Mouse (Mus musculus): ENCODE measurements around the gene Gm5741.
A peak's percentile ranks its signal among the peaks of the same experiment; 100 is the strongest.

The Gm5741 gene

DNA sequence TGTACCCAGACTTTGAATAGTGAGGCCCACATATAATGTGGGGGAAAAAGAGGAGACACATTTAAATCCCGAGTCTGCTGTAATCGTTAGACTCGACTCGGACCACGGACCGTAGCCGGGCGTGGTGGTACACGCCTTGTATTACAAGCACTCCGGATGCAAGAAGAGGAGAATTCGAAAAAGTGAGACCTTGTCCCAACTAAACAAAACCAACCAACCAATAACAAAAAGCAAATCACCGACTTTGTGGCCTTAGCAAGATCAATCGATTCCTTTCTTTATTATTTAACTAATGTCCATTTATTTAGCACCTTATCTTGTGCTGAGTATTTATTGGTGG lies 40.3 kb downstream of the Gm5741 start:
- peak; percentile 34 for DNase-seq

DNA sequence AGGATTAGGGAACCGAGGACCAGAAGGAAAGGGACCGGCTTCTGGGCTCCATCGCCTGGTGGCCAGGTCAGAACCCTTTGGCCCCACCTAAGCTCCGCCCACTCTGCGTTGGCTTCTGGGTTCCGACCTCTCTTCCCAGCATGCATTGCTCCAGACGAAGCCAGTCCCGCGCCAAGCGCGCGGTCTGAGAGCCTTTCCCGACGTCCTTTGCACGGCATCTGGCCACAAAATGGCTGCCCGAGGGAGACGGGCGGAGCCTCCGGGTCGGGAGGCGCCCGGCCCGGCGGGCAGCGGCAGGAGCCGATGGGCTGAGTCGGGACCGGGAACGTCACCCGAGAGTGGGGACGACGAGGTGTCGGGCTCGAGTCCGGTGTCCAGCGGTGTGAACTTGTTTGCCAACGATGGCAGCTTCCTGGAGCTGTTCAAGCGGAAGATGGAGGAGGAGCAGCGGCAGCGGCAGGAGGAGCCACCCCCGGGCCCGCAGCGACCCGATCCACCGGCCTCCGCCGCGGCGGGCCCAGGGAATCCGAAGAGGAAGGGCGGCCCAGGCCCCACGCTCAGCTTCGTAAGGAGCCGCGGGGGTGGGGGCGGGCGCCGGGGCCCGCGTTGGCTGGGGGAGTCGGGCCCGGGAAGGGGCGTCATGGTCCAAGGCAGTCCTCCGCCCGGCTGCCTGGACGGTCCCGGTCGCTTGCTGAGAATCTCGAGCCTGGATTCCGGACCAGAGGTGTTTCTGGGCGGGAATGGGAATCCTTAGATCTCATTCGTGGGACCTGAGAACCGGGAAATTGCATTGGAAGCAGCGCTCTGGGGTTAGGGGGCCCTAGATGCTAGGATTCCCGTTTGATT lies 40.9 kb downstream of the Gm5741 start, which contains the start of gene Trir:
Trir (plus strand) TSS at position 154 of the 846 bp plus-strand sequence.
- peak; percentile 98 for DNase-seq

DNA sequence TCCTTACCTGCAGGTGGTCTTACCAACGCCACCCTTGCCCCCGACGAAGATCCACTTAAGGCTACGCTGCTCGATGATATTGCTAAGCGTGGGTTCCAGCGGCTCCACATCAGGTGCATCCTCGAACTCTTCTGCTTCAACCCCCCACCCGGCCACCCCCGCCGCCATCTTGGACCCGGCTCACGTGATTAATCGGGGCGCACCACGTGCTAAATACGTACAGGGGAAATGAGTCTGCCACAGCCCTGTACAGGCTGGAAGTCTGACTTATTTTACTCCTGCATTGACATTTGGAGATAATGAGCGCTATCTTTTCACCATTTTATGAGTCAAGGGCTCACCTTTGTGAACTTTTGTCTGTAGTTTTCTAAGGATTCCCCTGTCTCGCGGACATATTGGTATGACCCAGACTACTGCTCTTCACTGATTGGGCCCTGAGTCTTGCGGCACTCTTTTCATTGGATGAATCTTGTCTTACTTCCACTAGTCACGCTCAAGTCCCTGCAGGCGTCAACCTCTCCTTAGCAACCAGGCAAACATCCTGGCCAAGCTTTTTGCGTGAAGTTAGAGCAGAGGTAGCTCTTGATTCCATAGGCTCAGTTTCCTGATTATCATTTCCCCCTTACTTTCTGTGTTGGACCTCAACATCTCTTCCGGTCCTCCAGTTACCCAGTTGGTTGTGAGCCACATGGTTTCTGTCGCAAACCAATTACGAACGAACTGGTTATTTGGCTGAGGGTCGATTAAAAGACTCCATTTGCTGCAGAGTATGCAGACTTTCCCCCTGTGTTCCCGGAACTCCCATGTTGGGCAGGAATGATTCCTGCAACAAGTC lies 42.5 kb downstream of the Gm5741 start, which contains the start of gene Asna1:
Asna1 (minus strand) TSS at position 184 of the 835 bp plus-strand sequence.
- peak; percentile 90 for DNase-seq

DNA sequence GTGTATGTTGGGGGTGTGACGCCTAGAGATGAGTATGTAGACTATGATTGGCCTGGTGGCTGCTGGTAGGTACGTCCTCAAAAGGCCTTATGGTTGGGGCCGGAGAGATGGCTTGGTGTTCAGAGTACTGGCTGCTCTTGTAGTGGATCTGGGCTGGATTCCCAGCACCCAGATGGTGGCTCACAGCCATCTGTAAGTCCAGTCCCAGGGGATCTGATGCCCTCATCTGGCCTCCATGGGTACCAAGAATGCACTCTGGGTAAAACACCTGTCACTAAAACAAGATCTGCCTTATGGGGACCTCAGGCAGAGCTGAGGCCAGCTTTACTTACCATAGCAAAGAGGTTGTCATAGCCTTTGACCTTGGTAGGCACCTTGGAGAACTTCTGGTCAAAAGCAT lies 43.9 kb downstream of the Gm5741 start:
- DNase-seq, result no peak

DNA sequence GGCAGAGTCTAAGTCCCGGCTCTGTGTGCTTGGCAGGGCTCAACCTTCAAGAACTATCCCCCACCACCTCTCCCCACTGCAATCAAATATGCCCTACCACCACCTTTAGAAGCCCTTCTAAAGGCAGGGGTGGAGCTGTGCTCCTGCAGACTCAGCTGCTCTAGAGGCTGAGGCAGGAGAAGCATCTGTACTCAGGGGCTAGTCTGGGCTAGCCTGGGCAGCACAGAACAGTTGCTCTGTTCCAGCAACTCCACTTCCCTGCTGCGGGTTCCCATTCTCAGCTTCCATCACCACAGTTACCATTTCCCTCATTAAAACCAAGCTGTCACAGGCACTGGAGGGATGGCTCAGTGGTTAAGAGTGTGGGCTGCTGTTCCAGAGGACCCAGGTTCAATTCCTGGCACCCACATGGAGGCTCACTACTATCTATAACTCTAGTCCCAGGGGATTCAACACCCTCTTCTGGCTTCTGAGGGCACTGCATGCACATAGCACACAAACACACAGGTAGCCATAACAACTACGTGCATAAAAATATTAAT lies 46.2 kb downstream of the Gm5741 start:
- DNase-seq, result no peak
